Mouse (Mus musculus): ENCODE data around the gene Xrra1. TPM values are rescaled to one million over a fixed set of nuclear protein-coding genes. Genes with fewer than 3 reads are reported as not detected.
A peak's percentile ranks its signal among the peaks of the same experiment; 100 is the strongest.

The Xrra1 gene
- polyA plus RNA-seq, 1 experiment from 2014 or later, result 1.1 TPM

GRCm38 (mm10) chr7:99825511-99825910 lies 33.4 kb upstream of the Xrra1 start:
- Histone ChIP-seq H3K36me3 (replicated peaks; ENCODE audit: control insufficient read depth, insufficient read depth) (no peaks in the 10 kb centered on the region), H3K4me1 (replicated peaks; ENCODE audit: control insufficient read depth, insufficient read depth, low read length) (no peaks in the 10 kb centered on the region), H3K27me3 (ENCODE audit: control insufficient read depth, insufficient read depth, low read length) (no peaks in the 10 kb centered on the region), H3K9ac (no peak overlapping the region), H3K4me3 (replicated peaks; ENCODE audit: low read length) (no peak overlapping the region), H3K9me3 (ENCODE audit: control insufficient read depth, low read length) (no peaks in the 10 kb centered on the region), H3K4me2 (replicated peaks) (no peak overlapping the region), H3K27ac (no peak overlapping the region)
- DNase-seq (ENCODE audit: low spot score) (no peak), ATAC-seq (ENCODE audit: low FRiP score) (no peak)
- WGBS, result 86% methylated on average over 9 of the region's 9 CpGs

GRCm38 (mm10) chr7:99826096-99826495 lies 32.8 kb upstream of the Xrra1 start:
- no peaks in the 10 kb centered on the region for H3K36me3 ChIP-seq (replicated peaks; ENCODE audit: control insufficient read depth, insufficient read depth)
- H3K9me3 ChIP-seq (ENCODE audit: control insufficient read depth, low read length), result no peaks in the 10 kb centered on the region
- ATAC-seq (ENCODE audit: low FRiP score), result no peak
- H3K4me2 ChIP-seq (replicated peaks), result no peak overlapping the region
- H3K4me1 ChIP-seq (replicated peaks; ENCODE audit: control insufficient read depth, insufficient read depth, low read length), result no peaks in the 10 kb centered on the region
- WGBS, result 57% methylated on average over 6 of the region's 6 CpGs
- H3K27ac ChIP-seq, result no peak overlapping the region
- no peak overlapping the region for H3K4me3 ChIP-seq (replicated peaks; ENCODE audit: low read length)
- H3K9ac ChIP-seq, result no peak overlapping the region
- no peak for DNase-seq (ENCODE audit: low spot score)
- H3K27me3 ChIP-seq (ENCODE audit: control insufficient read depth, insufficient read depth, low read length), result no peaks in the 10 kb centered on the region

- H3K4me2 ChIP-seq (replicated peaks), result peak within 1 kb of the TSS; percentile 60
- no peaks in the 10 kb centered on the region for H3K27me3 ChIP-seq (ENCODE audit: control insufficient read depth, insufficient read depth, low read length)
- peak; percentile 94 for ATAC-seq (ENCODE audit: low FRiP score)
- H3K27ac ChIP-seq, result peak within 1 kb of the TSS; percentile 1; the same call in 1 of the 2 replicates
- WGBS, result under 1% methylated on average over 26 of the region's 26 CpGs
- H3K4me3 ChIP-seq (replicated peaks; ENCODE audit: low read length), result peak within 1 kb of the TSS; percentile 40
- H3K9me3 ChIP-seq (ENCODE audit: control insufficient read depth, low read length), result no peaks in the 10 kb centered on the region
- no peaks in the 10 kb centered on the region for H3K36me3 ChIP-seq (replicated peaks; ENCODE audit: control insufficient read depth, insufficient read depth)
- DNase-seq (ENCODE audit: low spot score), result peak; percentile 79
- H3K9ac ChIP-seq, result peak within 1 kb of the TSS; percentile 59
- no peaks in the 10 kb centered on the region for H3K4me1 ChIP-seq (replicated peaks; ENCODE audit: control insufficient read depth, insufficient read depth, low read length)
Observed at GRCm38 (mm10) chr7:99828083-99828570, 30.8 kb upstream of the Xrra1 start, which contains the start of gene Neu3. TSS of gene Neu3 (minus strand) at chr7:99828417.

GRCm38 (mm10) chr7:99833115-99833845 lies 25.6 kb upstream of the Xrra1 start:
- ATAC-seq (ENCODE audit: low FRiP score), result no peak
- no peak for DNase-seq (ENCODE audit: low spot score)
- no peak overlapping the region for H3K27ac ChIP-seq
- H3K27me3 ChIP-seq (ENCODE audit: control insufficient read depth, insufficient read depth, low read length), result no peaks in the 10 kb centered on the region
- WGBS, result 85% methylated on average over 5 of the region's 5 CpGs
- H3K4me2 ChIP-seq (replicated peaks), result no peak overlapping the region
- no peak overlapping the region for H3K9ac ChIP-seq
- H3K9me3 ChIP-seq (ENCODE audit: control insufficient read depth, low read length), result no peaks in the 10 kb centered on the region
- no peaks in the 10 kb centered on the region for H3K4me1 ChIP-seq (replicated peaks; ENCODE audit: control insufficient read depth, insufficient read depth, low read length)
- peaks cover 19% of the 10 kb centered on the region for H3K36me3 ChIP-seq (replicated peaks; ENCODE audit: control insufficient read depth, insufficient read depth)
- no peak overlapping the region for H3K4me3 ChIP-seq (replicated peaks; ENCODE audit: low read length)

GRCm38 (mm10) chr7:99833846-99834222 lies 25.1 kb upstream of the Xrra1 start:
- Histone ChIP-seq H3K4me1 (replicated peaks; ENCODE audit: control insufficient read depth, insufficient read depth, low read length) (no peaks in the 10 kb centered on the region), H3K27ac (no peak overlapping the region), H3K9ac (no peak overlapping the region), H3K4me3 (replicated peaks; ENCODE audit: low read length) (no peak overlapping the region), H3K27me3 (ENCODE audit: control insufficient read depth, insufficient read depth, low read length) (no peaks in the 10 kb centered on the region), H3K4me2 (replicated peaks) (no peak overlapping the region), H3K9me3 (ENCODE audit: control insufficient read depth, low read length) (no peaks in the 10 kb centered on the region), H3K36me3 (replicated peaks; ENCODE audit: control insufficient read depth, insufficient read depth) (peaks cover 25% of the 10 kb centered on the region)
- no peak for DNase-seq (ENCODE audit: low spot score)
- ATAC-seq (ENCODE audit: low FRiP score), result no peak
- WGBS, result 92% methylated on average over 2 of the region's 2 CpGs

- ATAC-seq (ENCODE audit: low FRiP score) (no peak), DNase-seq (ENCODE audit: low spot score) (no peak)
- no peaks in the 10 kb centered on the region for H3K27me3 ChIP-seq (ENCODE audit: control insufficient read depth, insufficient read depth, low read length)
- H3K4me1 ChIP-seq (replicated peaks; ENCODE audit: control insufficient read depth, insufficient read depth, low read length), result no peaks in the 10 kb centered on the region
- H3K9me3 ChIP-seq (ENCODE audit: control insufficient read depth, low read length), result no peaks in the 10 kb centered on the region
- peaks cover 30% of the 10 kb centered on the region for H3K36me3 ChIP-seq (replicated peaks; ENCODE audit: control insufficient read depth, insufficient read depth)
- H3K4me3 ChIP-seq (replicated peaks; ENCODE audit: low read length), result no peak overlapping the region
- H3K27ac ChIP-seq, result no peak overlapping the region
- H3K9ac ChIP-seq, result no peak overlapping the region
- H3K4me2 ChIP-seq (replicated peaks), result no peak overlapping the region
- 90% methylated on average over 5 of the region's 5 CpGs for WGBS
Observed at GRCm38 (mm10) chr7:99834314-99834853, 24.5 kb upstream of the Xrra1 start.

GRCm38 (mm10) chr7:99836781-99837180 lies 22.1 kb upstream of the Xrra1 start:
- Histone ChIP-seq H3K27me3 (ENCODE audit: control insufficient read depth, insufficient read depth, low read length) (no peaks in the 10 kb centered on the region), H3K36me3 (replicated peaks; ENCODE audit: control insufficient read depth, insufficient read depth) (peaks cover 52% of the 10 kb centered on the region), H3K4me2 (replicated peaks) (no peak overlapping the region), H3K4me1 (replicated peaks; ENCODE audit: control insufficient read depth, insufficient read depth, low read length) (no peaks in the 10 kb centered on the region), H3K9ac (no peak overlapping the region), H3K9me3 (ENCODE audit: control insufficient read depth, low read length) (no peaks in the 10 kb centered on the region), H3K4me3 (replicated peaks; ENCODE audit: low read length) (no peak overlapping the region), H3K27ac (no peak overlapping the region)
- DNase-seq (ENCODE audit: low spot score) (no peak), ATAC-seq (ENCODE audit: low FRiP score) (no peak)
- 72% methylated on average over 4 of the region's 4 CpGs for WGBS

GRCm38 (mm10) chr7:99837358-99838071 lies 21.4 kb upstream of the Xrra1 start:
- no peaks in the 10 kb centered on the region for H3K4me1 ChIP-seq (replicated peaks; ENCODE audit: control insufficient read depth, insufficient read depth, low read length)
- H3K27me3 ChIP-seq (ENCODE audit: control insufficient read depth, insufficient read depth, low read length), result no peaks in the 10 kb centered on the region
- H3K4me2 ChIP-seq (replicated peaks), result no peak overlapping the region
- H3K27ac ChIP-seq, result peak overlapping the region; percentile 3; the same call in 1 of the 2 replicates
- DNase-seq (ENCODE audit: low spot score) (no peak), ATAC-seq (ENCODE audit: low FRiP score) (no peak)
- H3K9me3 ChIP-seq (ENCODE audit: control insufficient read depth, low read length), result no peaks in the 10 kb centered on the region
- no peak overlapping the region for H3K4me3 ChIP-seq (replicated peaks; ENCODE audit: low read length)
- peaks cover 60% of the 10 kb centered on the region for H3K36me3 ChIP-seq (replicated peaks; ENCODE audit: control insufficient read depth, insufficient read depth)
- H3K9ac ChIP-seq, result no peak overlapping the region
- whole genome bisulfite sequencing, result 91% methylated on average over 6 of the region's 6 CpGs

GRCm38 (mm10) chr7:99838241-99838640 lies 20.7 kb upstream of the Xrra1 start:
- no peak for DNase-seq (ENCODE audit: low spot score)
- Histone ChIP-seq H3K4me2 (replicated peaks) (no peak overlapping the region), H3K9ac (no peak overlapping the region), H3K27ac (0 out of 2 replicates have a peak overlapping the region, but pooled peaks have one; percentile 3), H3K4me3 (replicated peaks; ENCODE audit: low read length) (no peak overlapping the region), H3K4me1 (replicated peaks; ENCODE audit: control insufficient read depth, insufficient read depth, low read length) (no peaks in the 10 kb centered on the region), H3K36me3 (replicated peaks; ENCODE audit: control insufficient read depth, insufficient read depth) (peaks cover 67% of the 10 kb centered on the region), H3K9me3 (ENCODE audit: control insufficient read depth, low read length) (no peaks in the 10 kb centered on the region), H3K27me3 (ENCODE audit: control insufficient read depth, insufficient read depth, low read length) (no peaks in the 10 kb centered on the region)
- ATAC-seq (ENCODE audit: low FRiP score), result no peak
- WGBS, result 93% methylated on average over 3 of the region's 3 CpGs

All from hindbrain, embryonic 14.5 days (tissue).